Mouse (Mus musculus) liver, embryonic 16.5 days (tissue): ENCODE results near the gene Chodl. TPM values are rescaled to one million over a fixed set of nuclear protein-coding genes. Genes with fewer than 3 reads are reported as not detected.

Source experiments
- ATAC-seq: fragments of 200-750 bp; cut with Nextera tagmentation; 2 replicates; pipeline ENCODE4 v1.8.0; 2017; ENCODE audit warnings: low read depth, mild to moderate bottlenecking, moderate number of reproducible peaks, moderate library complexity
- H3K27ac ChIP-seq: fragments of 300-500 bp; sonication (generic); 2 replicates; pipeline ENCODE4 v1.5.1; 2014; ENCODE audit warnings: mild to moderate bottlenecking, low read length
- H3K27me3 ChIP-seq: fragments of 300-500 bp; sonication (generic); 2 replicates; pipeline ENCODE4 v1.6.1; 2014; ENCODE audit warnings: low read depth, low read length, mixed read lengths; ENCODE audit not compliant: control insufficient read depth, insufficient read depth
- H3K36me3 ChIP-seq: fragments of 300-500 bp; sonication (generic); 2 replicates; pipeline ENCODE4 v1.6.1; 2014; ENCODE audit warnings: mild to moderate bottlenecking; ENCODE audit not compliant: control insufficient read depth, insufficient read depth
- H3K4me1 ChIP-seq: fragments of 300-500 bp; sonication (generic); 2 replicates; pipeline ENCODE4 v1.6.1; 2014; ENCODE audit warnings: low read depth, low read length, mixed read lengths; ENCODE audit not compliant: control insufficient read depth
- H3K4me2 ChIP-seq: fragments of 300-500 bp; sonication (generic); 2 replicates; pipeline ENCODE4 v1.6.1; 2014; ENCODE audit warnings: low read depth, low read length, mixed read lengths
- H3K4me3 ChIP-seq: fragments of 300-500 bp; sonication (generic); 2 replicates; pipeline ENCODE4 v1.5.1; 2014; ENCODE audit warnings: low read depth, mild to moderate bottlenecking, low read length
- H3K9ac ChIP-seq: fragments of 300-500 bp; sonication (generic); 2 replicates; pipeline ENCODE4 v1.6.1; 2014; ENCODE audit warnings: low read depth, low read length
- H3K9me3 ChIP-seq: fragments of 300-500 bp; sonication (generic); replicated peaks from 2 replicates; pipeline ENCODE4 v1.6.1; 2016; ENCODE audit warnings: low read length; ENCODE audit not compliant: control insufficient read depth
- WGBS: fragments of 180-500 bp; shearing (Covaris S2); extraction: QIAGEN DNeasy Blood & Tissue Kit; methylation state at CpG from one replicate; pipeline ENCODE4 v1.1.7; 2014; ENCODE audit not compliant: insufficient replicate concordance; 5-methylcytosine and 5-hydroxymethylcytosine counted together
- polyA plus RNA-seq: library from polyadenylated mRNA; unstranded; fragments of >200 nt; fragmentation: Nextera tagmentation; extraction: Ambion mirVana; gene quantifications from 2 replicates; pipeline ENCODE4 v1.2.1, GENCODE M21; 2015

Chodl gene
- polyA plus RNA-seq, 1 experiment from 2014 or later, result 0.79 TPM

DNA sequence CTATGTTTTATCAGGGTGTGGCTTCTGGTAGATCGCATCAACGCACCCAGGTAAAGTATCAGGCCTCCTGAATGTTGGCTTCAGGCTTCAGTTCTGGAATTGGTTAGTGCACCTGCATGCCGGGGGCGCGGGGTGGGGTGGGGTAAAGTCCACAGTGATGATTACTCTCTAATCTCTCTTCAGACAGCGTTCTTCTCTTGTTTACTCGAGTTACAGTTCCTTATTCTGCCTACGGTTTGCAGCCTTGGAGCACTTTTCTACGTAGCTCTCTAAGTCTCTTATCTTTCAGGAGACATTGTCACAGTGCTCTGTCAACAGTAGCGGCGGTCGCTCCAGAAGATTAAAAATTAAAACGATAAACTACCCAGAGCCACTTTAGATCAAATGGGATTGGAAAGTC, 43.4 kb downstream of the Chodl start:
- Histone ChIP-seq H3K9me3 (no peaks in the 10 kb centered on the region), H3K36me3 (no peaks in the 10 kb centered on the region), H3K9ac (no peak overlapping the region), H3K4me2 (no peak overlapping the region), H3K4me3 (no peak overlapping the region), H3K27ac (no peak overlapping the region), H3K27me3 (no peaks in the 10 kb centered on the region), H3K4me1 (no peaks in the 10 kb centered on the region)
- WGBS, result 68% methylated on average over 13 of the region's 13 CpGs
- no peak for ATAC-seq

DNA sequence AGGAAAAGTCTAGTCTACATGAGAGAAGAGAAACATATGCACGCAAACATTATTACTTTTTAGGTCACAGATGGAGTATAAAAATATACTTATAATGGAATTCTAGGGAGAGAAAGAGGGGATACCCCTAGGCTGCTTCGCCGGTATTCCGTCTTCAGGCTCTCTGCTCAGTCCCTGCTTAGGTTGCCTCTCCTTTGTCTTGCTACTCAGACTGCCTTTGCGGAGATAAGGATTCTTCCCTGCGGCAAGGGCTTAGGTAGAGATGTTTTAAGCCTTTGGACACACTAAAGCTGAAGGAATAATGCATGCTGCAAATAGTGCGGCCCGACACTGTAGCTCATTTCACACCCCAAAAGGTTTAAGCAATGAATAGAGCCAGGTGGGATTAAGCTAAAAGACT, 45.6 kb downstream of the Chodl start:
- no peak overlapping the region for H3K4me2 ChIP-seq
- no peak overlapping the region for H3K9ac ChIP-seq
- no peak overlapping the region for H3K27ac ChIP-seq
- H3K36me3 ChIP-seq, result no peaks in the 10 kb centered on the region
- no peaks in the 10 kb centered on the region for H3K27me3 ChIP-seq
- H3K4me1 ChIP-seq, result no peaks in the 10 kb centered on the region
- ATAC-seq, result no peak
- H3K9me3 ChIP-seq, result no peaks in the 10 kb centered on the region
- H3K4me3 ChIP-seq, result no peak overlapping the region
- WGBS, result 60% methylated on average over 8 of the region's 8 CpGs

Other genes with a start within 250 kb of the Chodl start
- not detected in 2 replicates for gene Tmprss15, start 160.1 kb downstream of the Chodl start, polyA plus RNA-seq